Mouse (Mus musculus): ENCODE data around the gene Jund. TPM values are rescaled to one million over a fixed set of nuclear protein-coding genes. Genes with fewer than 3 reads are reported as not detected.

Gene Jund
- polyA plus RNA-seq, 1 experiment from 2014 or later, result 54.6 TPM

- no peak for ATAC-seq
- Histone ChIP-seq H3K4me1 (replicated peaks; ENCODE audit: control insufficient read depth, insufficient read depth, low read length) (peaks cover 15% of the 10 kb centered on the region), H3K27me3 (replicated peaks; ENCODE audit: control insufficient read depth, insufficient read depth, low read length) (peaks cover 57% of the 10 kb centered on the region), H3K9ac (replicated peaks; ENCODE audit: low read depth, low read length) (no peak overlapping the region), H3K4me3 (replicated peaks; ENCODE audit: low read length) (no peak overlapping the region), H3K4me2 (ENCODE audit: low read length) (no peak overlapping the region), H3K36me3 (ENCODE audit: control insufficient read depth, insufficient read depth) (no peaks in the 10 kb centered on the region), H3K27ac (ENCODE audit: low read length) (no peak overlapping the region), H3K9me3 (ENCODE audit: control insufficient read depth, low read length) (no peaks in the 10 kb centered on the region; the same call in 1 of the 2 replicates)
- 59% methylated on average over 11 of the region's 11 CpGs for WGBS
Observed at GRCm38 (mm10) chr8:70744806-70745205, 46.1 kb downstream of the Jund start.

GRCm38 (mm10) chr8:70745691-70746220 is 47.0 kb downstream of the Jund start:
- Histone ChIP-seq H3K4me2 (ENCODE audit: low read length) (no peak overlapping the region), H3K4me1 (replicated peaks; ENCODE audit: control insufficient read depth, insufficient read depth, low read length) (peaks cover 15% of the 10 kb centered on the region), H3K4me3 (replicated peaks; ENCODE audit: low read length) (no peak overlapping the region), H3K27me3 (replicated peaks; ENCODE audit: control insufficient read depth, insufficient read depth, low read length) (peaks cover 53% of the 10 kb centered on the region), H3K36me3 (ENCODE audit: control insufficient read depth, insufficient read depth) (no peaks in the 10 kb centered on the region), H3K27ac (ENCODE audit: low read length) (no peak overlapping the region), H3K9ac (replicated peaks; ENCODE audit: low read depth, low read length) (no peak overlapping the region), H3K9me3 (ENCODE audit: control insufficient read depth, low read length) (no peaks in the 10 kb centered on the region; the same call in 1 of the 2 replicates)
- WGBS, result 53% methylated on average over 19 of the region's 19 CpGs
- no peak for ATAC-seq

GRCm38 (mm10) chr8:70746676-70747075 is 47.9 kb downstream of the Jund start:
- H3K27ac ChIP-seq (ENCODE audit: low read length), result no peak overlapping the region
- H3K36me3 ChIP-seq (ENCODE audit: control insufficient read depth, insufficient read depth), result no peaks in the 10 kb centered on the region
- 83% methylated on average over 9 of the region's 9 CpGs for WGBS
- H3K4me2 ChIP-seq (ENCODE audit: low read length), result no peak overlapping the region
- H3K27me3 ChIP-seq (replicated peaks; ENCODE audit: control insufficient read depth, insufficient read depth, low read length), result peaks cover 43% of the 10 kb centered on the region
- peaks cover 15% of the 10 kb centered on the region for H3K4me1 ChIP-seq (replicated peaks; ENCODE audit: control insufficient read depth, insufficient read depth, low read length)
- H3K9me3 ChIP-seq (ENCODE audit: control insufficient read depth, low read length), result no peaks in the 10 kb centered on the region; the same call in 1 of the 2 replicates
- no peak for ATAC-seq
- no peak overlapping the region for H3K4me3 ChIP-seq (replicated peaks; ENCODE audit: low read length)
- no peak overlapping the region for H3K9ac ChIP-seq (replicated peaks; ENCODE audit: low read depth, low read length)

GRCm38 (mm10) chr8:70747211-70747890 is 48.6 kb downstream of the Jund start:
- H3K4me2 ChIP-seq (ENCODE audit: low read length), result no peak overlapping the region
- H3K9me3 ChIP-seq (ENCODE audit: control insufficient read depth, low read length), result no peaks in the 10 kb centered on the region; the same call in 1 of the 2 replicates
- 86% methylated on average over 18 of the region's 18 CpGs for whole genome bisulfite sequencing
- no peaks in the 10 kb centered on the region for H3K36me3 ChIP-seq (ENCODE audit: control insufficient read depth, insufficient read depth)
- H3K27me3 ChIP-seq (replicated peaks; ENCODE audit: control insufficient read depth, insufficient read depth, low read length), result peaks cover 37% of the 10 kb centered on the region
- no peak overlapping the region for H3K27ac ChIP-seq (ENCODE audit: low read length)
- H3K4me3 ChIP-seq (replicated peaks; ENCODE audit: low read length), result no peak overlapping the region
- no peak for ATAC-seq
- peaks cover 15% of the 10 kb centered on the region for H3K4me1 ChIP-seq (replicated peaks; ENCODE audit: control insufficient read depth, insufficient read depth, low read length)
- no peak overlapping the region for H3K9ac ChIP-seq (replicated peaks; ENCODE audit: low read depth, low read length)

- peaks cover 26% of the 10 kb centered on the region for H3K27me3 ChIP-seq (replicated peaks; ENCODE audit: control insufficient read depth, insufficient read depth, low read length)
- 88% methylated on average over 23 of the region's 23 CpGs for WGBS
- H3K9ac ChIP-seq (replicated peaks; ENCODE audit: low read depth, low read length), result no peak overlapping the region
- H3K27ac ChIP-seq (ENCODE audit: low read length), result no peak overlapping the region
- no peaks in the 10 kb centered on the region for H3K36me3 ChIP-seq (ENCODE audit: control insufficient read depth, insufficient read depth)
- no peak overlapping the region for H3K4me2 ChIP-seq (ENCODE audit: low read length)
- H3K9me3 ChIP-seq (ENCODE audit: control insufficient read depth, low read length), result no peaks in the 10 kb centered on the region; the same call in 1 of the 2 replicates
- peaks cover 11% of the 10 kb centered on the region for H3K4me1 ChIP-seq (replicated peaks; ENCODE audit: control insufficient read depth, insufficient read depth, low read length)
- ATAC-seq, result no peak
- H3K4me3 ChIP-seq (replicated peaks; ENCODE audit: low read length), result no peak overlapping the region
Observed at GRCm38 (mm10) chr8:70748246-70749096, 49.7 kb downstream of the Jund start.

GRCm38 (mm10) chr8:70749097-70749674 is 50.4 kb downstream of the Jund start:
- Histone ChIP-seq H3K27ac (ENCODE audit: low read length) (no peak overlapping the region), H3K4me3 (replicated peaks; ENCODE audit: low read length) (no peak overlapping the region), H3K4me1 (replicated peaks; ENCODE audit: control insufficient read depth, insufficient read depth, low read length) (peaks cover 4% of the 10 kb centered on the region), H3K36me3 (ENCODE audit: control insufficient read depth, insufficient read depth) (no peaks in the 10 kb centered on the region), H3K9me3 (ENCODE audit: control insufficient read depth, low read length) (no peaks in the 10 kb centered on the region; the same call in 1 of the 2 replicates), H3K9ac (replicated peaks; ENCODE audit: low read depth, low read length) (no peak overlapping the region), H3K4me2 (ENCODE audit: low read length) (no peak overlapping the region), H3K27me3 (replicated peaks; ENCODE audit: control insufficient read depth, insufficient read depth, low read length) (peaks cover 18% of the 10 kb centered on the region)
- WGBS, result 86% methylated on average over 19 of the region's 19 CpGs
- ATAC-seq, result no peak

Other genes starting within 250 kb of the Jund start
- gene Klhl26, start 222.0 kb upstream of the Jund start, polyA plus RNA-seq (2015; fragmentation: Nextera tagmentation; extraction: Ambion mirVana), result 23.1 and 26.2 TPM in 2 replicates
- gene Tmem59l, start 211.6 kb upstream of the Jund start, polyA plus RNA-seq (2015; fragmentation: Nextera tagmentation; extraction: Ambion mirVana), result 74.9 and 90.8 TPM in 2 replicates
- gene Crlf1, start 205.8 kb upstream of the Jund start, polyA plus RNA-seq (2015; fragmentation: Nextera tagmentation; extraction: Ambion mirVana), result 6.1 and 8.2 TPM in 2 replicates
- 149 and 157 TPM in 2 replicates for gene Rex1bd, start 192.2 kb upstream of the Jund start, polyA plus RNA-seq (2015; fragmentation: Nextera tagmentation; extraction: Ambion mirVana)
- gene Uba52, start 188.1 kb upstream of the Jund start, polyA plus RNA-seq (2015; fragmentation: Nextera tagmentation; extraction: Ambion mirVana), result 660 and 697 TPM in 2 replicates
- 402 and 462 TPM in 2 replicates for gene Fkbp8, start 171.2 kb upstream of the Jund start, polyA plus RNA-seq (2015; fragmentation: Nextera tagmentation; extraction: Ambion mirVana)
- gene Kxd1, start 171.0 kb upstream of the Jund start, polyA plus RNA-seq (2015; fragmentation: Nextera tagmentation; extraction: Ambion mirVana), result 45.5 and 45.9 TPM in 2 replicates
- 17.1 and 18.9 TPM in 2 replicates for gene Ell, start 159.5 kb upstream of the Jund start, polyA plus RNA-seq (2015; fragmentation: Nextera tagmentation; extraction: Ambion mirVana)
- gene Isyna1, start 104.6 kb upstream of the Jund start, polyA plus RNA-seq (2015; fragmentation: Nextera tagmentation; extraction: Ambion mirVana), result 116 and 141 TPM in 2 replicates
- gene Ssbp4, start 90.1 kb upstream of the Jund start, polyA plus RNA-seq (2015; fragmentation: Nextera tagmentation; extraction: Ambion mirVana), result 100 and 121 TPM in 2 replicates
- gene Lrrc25, start 82.8 kb upstream of the Jund start, polyA plus RNA-seq (2015; fragmentation: Nextera tagmentation; extraction: Ambion mirVana), result 0.61 and 1.1 TPM in 2 replicates
- 0.20 TPM in 1 of 2 replicates, not detected in the other for gene Gdf15, start 66.5 kb upstream of the Jund start, polyA plus RNA-seq (2015; fragmentation: Nextera tagmentation; extraction: Ambion mirVana)
- 60.3 and 65.7 TPM in 2 replicates for gene Pgpep1, start 38.6 kb upstream of the Jund start, polyA plus RNA-seq (2015; fragmentation: Nextera tagmentation; extraction: Ambion mirVana)
- gene Lsm4, start 25.7 kb upstream of the Jund start, polyA plus RNA-seq (2015; fragmentation: Nextera tagmentation; extraction: Ambion mirVana), result 166 and 168 TPM in 2 replicates
- gene Iqcn, start 4.5 kb downstream of the Jund start, polyA plus RNA-seq (2015; fragmentation: Nextera tagmentation; extraction: Ambion mirVana), result 0.11 and 0.14 TPM in 2 replicates
- gene Gm3336, start 19.6 kb downstream of the Jund start, polyA plus RNA-seq (2015; fragmentation: Nextera tagmentation; extraction: Ambion mirVana), result not detected in 2 replicates
- gene Pde4c, start 24.8 kb downstream of the Jund start, polyA plus RNA-seq (2015; fragmentation: Nextera tagmentation; extraction: Ambion mirVana), result 0.12 and 0.54 TPM in 2 replicates
- gene Rab3a, start 55.7 kb downstream of the Jund start, polyA plus RNA-seq (2015; fragmentation: Nextera tagmentation; extraction: Ambion mirVana), result 350 and 395 TPM in 2 replicates
- 49.3 and 49.8 TPM in 2 replicates for gene Mpv17l2, start 62.0 kb downstream of the Jund start, polyA plus RNA-seq (2015; fragmentation: Nextera tagmentation; extraction: Ambion mirVana)
- gene Pik3r2, start 77.8 kb downstream of the Jund start, polyA plus RNA-seq (2015; fragmentation: Nextera tagmentation; extraction: Ambion mirVana), result 145 and 149 TPM in 2 replicates
- gene Mast3, start 106.1 kb downstream of the Jund start, polyA plus RNA-seq (2015; fragmentation: Nextera tagmentation; extraction: Ambion mirVana), result 22.5 and 30.8 TPM in 2 replicates
- gene Il12rb1, start 109.5 kb downstream of the Jund start, polyA plus RNA-seq (2015; fragmentation: Nextera tagmentation; extraction: Ambion mirVana), result 0.08 and 0.09 TPM in 2 replicates
- 7.4 and 8.3 TPM in 2 replicates for gene Arrdc2, start 140.8 kb downstream of the Jund start, polyA plus RNA-seq (2015; fragmentation: Nextera tagmentation; extraction: Ambion mirVana)
- gene Kcnn1, start 164.3 kb downstream of the Jund start, polyA plus RNA-seq (2015; fragmentation: Nextera tagmentation; extraction: Ambion mirVana), result 11.2 and 13.4 TPM in 2 replicates
- gene Ccdc124, start 175.0 kb downstream of the Jund start, polyA plus RNA-seq (2015; fragmentation: Nextera tagmentation; extraction: Ambion mirVana), result 152 and 167 TPM in 2 replicates
- gene Slc5a5, start 193.8 kb downstream of the Jund start, polyA plus RNA-seq (2015; fragmentation: Nextera tagmentation; extraction: Ambion mirVana), result 1.6 and 1.9 TPM in 2 replicates
- gene Rpl18a, start 198.5 kb downstream of the Jund start, polyA plus RNA-seq (2015; fragmentation: Nextera tagmentation; extraction: Ambion mirVana), result 2,480 and 2,641 TPM in 2 replicates
- 63.5 and 67.7 TPM in 2 replicates for gene Map1s, start 207.0 kb downstream of the Jund start, polyA plus RNA-seq (2015; fragmentation: Nextera tagmentation; extraction: Ambion mirVana)

Measured in forebrain, embryonic 16.5 days (tissue).